Mouse (Mus musculus) CH12.LX (cell line): ENCODE results near the gene Ccdc93. TPM values are rescaled to one million over a fixed set of nuclear protein-coding genes. Genes with fewer than 3 reads are reported as not detected.

ENCODE experiments used
- DNase-seq: peaks from one replicate; pipeline ENCODE4 v3.0.0-alpha.2; 2013; ENCODE audit errors: extremely low read depth
- H3K27ac ChIP-seq: 2 replicates; pipeline ENCODE4 v1.5.1; 2012; ENCODE audit warnings: low read depth, mild to moderate bottlenecking, control low read depth, moderate library complexity; ENCODE audit not compliant: insufficient read depth
- H3K27me3 ChIP-seq: replicated peaks from 2 replicates; pipeline ENCODE3; 2012; ENCODE audit warnings: inconsistent platforms
- H3K36me3 ChIP-seq, 2 experiments: replicated peaks in 1 of 2; 2 replicates each; pipeline versions ENCODE3 to v1.6.1; 2012; ENCODE audit warnings: inconsistent platforms in 1 of 2, low read length in 1 of 2, mild to moderate bottlenecking in 1 of 2, mixed read lengths in 1 of 2, moderate library complexity in 1 of 2; ENCODE audit not compliant: control insufficient read depth in 1 of 2, insufficient read depth in 1 of 2
- H3K4me1 ChIP-seq, 2 experiments: 2 replicates each; pipeline ENCODE4 v1.6.1; 2012; ENCODE audit warnings: inconsistent platforms in 1 of 2, moderate library complexity in 1 of 2; ENCODE audit not compliant: insufficient read depth in 2 of 2, control insufficient read depth in 1 of 2
- H3K4me2 ChIP-seq: 2 replicates; pipeline ENCODE4 v1.6.1; 2012; ENCODE audit warnings: low read depth, mild to moderate bottlenecking, control low read depth; ENCODE audit not compliant: poor library complexity, insufficient read depth, severe bottlenecking
- H3K4me3 ChIP-seq, 3 experiments: fragments of 150-350 bp in 1 of 3; sonication (generic) in 1 of 3; replicated peaks in 1 of 3; 2 replicates each; pipeline versions ENCODE3 to v1.5.1; 2011 to 2012; ENCODE audit warnings: low read depth in 2 of 3, low read length in 2 of 3, mild to moderate bottlenecking in 2 of 3, moderate library complexity in 2 of 3, control low read depth in 1 of 3, improper control_type of control experiment in 1 of 3, inconsistent platforms in 1 of 3, mixed read lengths in 1 of 3; ENCODE audit not compliant: poor library complexity in 1 of 3
- H3K79me2 ChIP-seq: replicated peaks from 2 replicates; pipeline ENCODE4 v1.6.1; 2012; ENCODE audit warnings: mild to moderate bottlenecking, moderate library complexity; ENCODE audit not compliant: control insufficient read depth, poor library complexity, insufficient read depth, severe bottlenecking; ENCODE audit errors: extremely low read depth
- H3K9ac ChIP-seq: 2 replicates; pipeline ENCODE4 v1.6.1; 2012; ENCODE audit warnings: low read depth, mild to moderate bottlenecking, control low read depth, moderate library complexity; ENCODE audit not compliant: insufficient read depth
- H3K9me3 ChIP-seq: replicated peaks from 2 replicates; pipeline ENCODE3; 2012; ENCODE audit warnings: low read length, inconsistent platforms, mixed read lengths
- BHLHE40 ChIP-seq: IDR thresholded peaks from 2 replicates; pipeline ENCODE4 v1.6.1; 2011; ENCODE audit warnings: mild to moderate bottlenecking, low read depth, low read length, improper control_type of control experiment
- CHD1 ChIP-seq: IDR thresholded peaks from 2 replicates; pipeline ENCODE4 v1.6.1; 2012; ENCODE audit warnings: low read depth, low read length, improper control_type of control experiment, inconsistent platforms
- CTCF ChIP-seq, 2 experiments: IDR thresholded peaks in 1 of 2; conservative IDR thresholded peaks in 1 of 2; 2 replicates each; pipeline ENCODE4 v1.5.1; 2011 to 2012; ENCODE audit warnings: low read depth in 2 of 2, low read length in 2 of 2, improper control_type of control experiment in 1 of 2, inconsistent platforms in 1 of 2, mild to moderate bottlenecking in 1 of 2, moderate library complexity in 1 of 2
- E2F4 ChIP-seq: IDR thresholded peaks from 2 replicates; pipeline ENCODE4 v1.6.1; 2011; ENCODE audit warnings: low read depth, low read length, improper control_type of control experiment; ENCODE audit not compliant: insufficient replicate concordance
- GABPA ChIP-seq: IDR thresholded peaks from 2 replicates; pipeline ENCODE4 v1.6.1; 2012; ENCODE audit warnings: low read depth, low read length, improper control_type of control experiment, inconsistent platforms; ENCODE audit not compliant: insufficient replicate concordance
- HCFC1 ChIP-seq: IDR thresholded peaks from 2 replicates; pipeline ENCODE4 v1.6.1; 2012; ENCODE audit warnings: low read depth, mild to moderate bottlenecking, inconsistent platforms, low read length, improper control_type of control experiment
- IRF4 ChIP-seq: IDR thresholded peaks from 2 replicates; pipeline ENCODE4 v1.6.1; 2014; ENCODE audit warnings: low read depth, mild to moderate bottlenecking, inconsistent platforms, low read length, improper control_type of control experiment
- JUN ChIP-seq: IDR thresholded peaks from 2 replicates; pipeline ENCODE4 v1.6.1; 2011; ENCODE audit warnings: low read depth, mild to moderate bottlenecking, low read length, improper control_type of control experiment, moderate library complexity; ENCODE audit not compliant: insufficient read depth
- JUND ChIP-seq: conservative IDR thresholded peaks from 2 replicates; pipeline ENCODE4 v1.6.1; 2011; ENCODE audit warnings: low read depth, low read length, improper control_type of control experiment
- KAT2A ChIP-seq: IDR thresholded peaks from 2 replicates; pipeline ENCODE4 v1.6.1; 2012; ENCODE audit warnings: low read length, improper control_type of control experiment, inconsistent platforms; ENCODE audit not compliant: insufficient replicate concordance
- MAX ChIP-seq: IDR thresholded peaks from 2 replicates; pipeline ENCODE4 v1.6.1; 2011; ENCODE audit warnings: low read length, improper control_type of control experiment
- MXI1 ChIP-seq: IDR thresholded peaks from 2 replicates; pipeline ENCODE4 v1.6.1; 2011; ENCODE audit warnings: mild to moderate bottlenecking, low read depth, low read length, improper control_type of control experiment
- MYC ChIP-seq: IDR thresholded peaks from 2 replicates; pipeline ENCODE4 v1.6.1; 2011; ENCODE audit warnings: low read depth, mild to moderate bottlenecking, improper control_type of control experiment, low read length
- NELFE ChIP-seq: IDR thresholded peaks from 2 replicates; pipeline ENCODE4 v1.6.1; 2011; ENCODE audit warnings: low read depth, low read length, improper control_type of control experiment
- NRF1 ChIP-seq: IDR thresholded peaks from 2 replicates; pipeline ENCODE4 v1.6.1; 2014; ENCODE audit warnings: low read depth, mild to moderate bottlenecking, inconsistent platforms, low read length, improper control_type of control experiment, moderate library complexity
- PAX5 ChIP-seq: IDR thresholded peaks from 2 replicates; pipeline ENCODE4 v1.6.1; 2012; ENCODE audit warnings: low read length, inconsistent platforms, mixed read lengths
- POLR2A ChIP-seq: IDR thresholded peaks from 2 replicates; pipeline ENCODE4 v1.6.1; 2011; ENCODE audit warnings: low read depth, mild to moderate bottlenecking, improper control_type of control experiment, low read length
- RAD21 ChIP-seq: IDR thresholded peaks from 2 replicates; pipeline ENCODE4 v1.6.1; 2011; ENCODE audit warnings: low read depth, mild to moderate bottlenecking, low read length, improper control_type of control experiment, moderate library complexity
- RCOR1 ChIP-seq: conservative IDR thresholded peaks from 2 replicates; pipeline ENCODE4 v1.6.1; 2012; ENCODE audit warnings: low read depth, mild to moderate bottlenecking, inconsistent platforms, low read length, improper control_type of control experiment
- SIN3A ChIP-seq: IDR thresholded peaks from 2 replicates; pipeline ENCODE4 v1.6.1; 2012; ENCODE audit warnings: low read length, improper control_type of control experiment, inconsistent platforms
- SMC3 ChIP-seq: IDR thresholded peaks from 2 replicates; pipeline ENCODE4 v1.6.1; 2011; ENCODE audit warnings: low read depth, low read length, improper control_type of control experiment
- TCF12 ChIP-seq: IDR thresholded peaks from 2 replicates; pipeline ENCODE4 v1.6.1; 2014; ENCODE audit warnings: low read depth, mild to moderate bottlenecking, inconsistent platforms, low read length, improper control_type of control experiment
- UBTF ChIP-seq: IDR thresholded peaks from 2 replicates; pipeline ENCODE4 v1.6.1; 2012; ENCODE audit warnings: low read depth, mild to moderate bottlenecking, inconsistent platforms, low read length, improper control_type of control experiment, moderate library complexity
- USF1 ChIP-seq: IDR thresholded peaks from 2 replicates; pipeline ENCODE4 v1.6.1; 2014; ENCODE audit warnings: low read depth, mild to moderate bottlenecking, inconsistent platforms, low read length, improper control_type of control experiment
- ZC3H11A ChIP-seq: IDR thresholded peaks from 2 replicates; pipeline ENCODE4 v1.6.1; 2012; ENCODE audit warnings: low read depth, mild to moderate bottlenecking, inconsistent platforms, low read length, improper control_type of control experiment
- ZKSCAN1 ChIP-seq: IDR thresholded peaks from 2 replicates; pipeline ENCODE4 v1.6.1; 2012; ENCODE audit warnings: low read depth, inconsistent platforms, low read length, improper control_type of control experiment, borderline replicate concordance
- ZNF384 ChIP-seq: IDR thresholded peaks from 2 replicates; pipeline ENCODE4 v1.6.1; 2012; ENCODE audit warnings: low read depth, low read length, improper control_type of control experiment, inconsistent platforms
- dilution Hi-C: fragments of 300-500 bp; cut with MboI; formaldehyde crosslinking; loops from 2 replicates; pipeline ENCODE4 v1.14.3; 2020; ENCODE audit warnings: low sequenced_read_pairs; ENCODE audit not compliant: extremely low pct_unique_long_range_greater_than_20kb, extremely low pct_ligation_motif_present
- in situ Hi-C: fragments of 300-500 bp; cut with MboI; formaldehyde crosslinking; loops from 3 replicates; pipeline ENCODE4 v1.14.3; 2019; ENCODE audit warnings: low sequenced_read_pairs, low pct_ligation_motif_present, low pct_unique_long_range_greater_than_20kb, mixed read lengths
- polyA plus RNA-seq: library from polyadenylated mRNA; unstranded; fragments of >175 nt; gene quantifications from 2 replicates; pipeline ENCODE4 v1.2.1, GENCODE M21; 2012; ENCODE audit warnings: low read depth; ENCODE audit not compliant: insufficient read length
- total RNA-seq, 2 experiments: library from RNA; depleted of rRNA; stranded (reverse); fragments of 300-350 nt in 1 of 2; fragments of >200 nt in 1 of 2; gene quantifications; 2 replicates each; pipeline ENCODE4 v1.2.3; 2012 to 2014

Ccdc93 gene
- total and polyA plus RNA-seq, 3 experiments, result 21.0 to 34.0 (median 23.7) TPM

GRCm38 (mm10) chr1:121396501-121396900 lies 34.3 kb upstream of the Ccdc93 start:
- Histone ChIP-seq H3K4me2 (no peak overlapping the region), H3K27me3 (no peaks in the 10 kb centered on the region), H3K36me3 (no peaks in the 10 kb centered on the region), H3K4me3 (no peak overlapping the region), H3K4me1 (peaks cover 0 to 14% of the 10 kb centered on the region in 2 experiments; a peak in 2 of 4 replicates), H3K9ac (no peak overlapping the region), H3K27ac (no peak overlapping the region), H3K79me2 (no peaks in the 10 kb centered on the region), H3K9me3 (no peaks in the 10 kb centered on the region)
- DNase-seq, result no peak
- in situ Hi-C loops, result loop anchor here (10.0 kb wide), 1 partner anchor 142 kb away; no protein-coding TSS in a partner anchor
- TF ChIP-seq JUN, result no peak
- no peak for TF ChIP-seq SMC3
- no peak for TF ChIP-seq KAT2A
- no peak for TF ChIP-seq POLR2A
- TF ChIP-seq HCFC1, result no peak
- no peak for TF ChIP-seq UBTF
- no peak for TF ChIP-seq ZC3H11A
- no peak for TF ChIP-seq IRF4
- TF ChIP-seq BHLHE40, result no peak
- TF ChIP-seq CTCF (conservative IDR thresholded peaks at IDR 0.05 in 1 of 2, IDR thresholded peaks at IDR 0.05 in 1 of 2; ENCODE audit: low read depth in 2 of 2, low read length in 2 of 2), result no peak
- TF ChIP-seq RCOR1, result no peak
- TF ChIP-seq USF1, result no peak
- no peak for TF ChIP-seq JUND
- no peak for TF ChIP-seq NELFE
- no peak for TF ChIP-seq SIN3A
- no peak for TF ChIP-seq CHD1
- no peak for TF ChIP-seq MXI1
- no peak for TF ChIP-seq NRF1
- dilution Hi-C loops, result no loop called here

GRCm38 (mm10) chr1:121398231-121398630 lies 32.6 kb upstream of the Ccdc93 start:
- DNase-seq, result no peak

More at GRCm38 (mm10) chr1:121398231-121398630, 32.6 kb upstream of the Ccdc93 start:
- Histone ChIP-seq H3K4me3 (no peak overlapping the region), H3K27me3 (no peaks in the 10 kb centered on the region), H3K4me2 (no peak overlapping the region), H3K27ac (no peak overlapping the region), H3K4me1 (peaks cover 0 to 14% of the 10 kb centered on the region in 2 experiments; a peak in 2 of 4 replicates), H3K79me2 (no peaks in the 10 kb centered on the region), H3K9ac (no peak overlapping the region), H3K9me3 (no peaks in the 10 kb centered on the region), H3K36me3 (no peaks in the 10 kb centered on the region)
- dilution Hi-C loops, result no loop called here
- in situ Hi-C loops, result loop anchor here (10.0 kb wide), 1 partner anchor 143 kb away; no protein-coding TSS in a partner anchor
- TF ChIP-seq SMC3, result no peak
- no peak for TF ChIP-seq PAX5
- TF ChIP-seq IRF4, result no peak
- TF ChIP-seq ZNF384, result no peak
- TF ChIP-seq GABPA, result no peak
- TF ChIP-seq ZKSCAN1, result no peak
- no peak for TF ChIP-seq TCF12
- no peak for TF ChIP-seq ZC3H11A
- no peak for TF ChIP-seq POLR2A
- no peak for TF ChIP-seq E2F4
- no peak for TF ChIP-seq MYC
- TF ChIP-seq MAX, result no peak
- TF ChIP-seq MXI1, result no peak
- TF ChIP-seq RAD21, result no peak
